ENCODE assay signal across 20 mouse cellular contexts in genomic region chr5:4031846-4032245, GRCm38 (mm10).
"Had no signal": no experiment of that assay in that cellular context is flagged by ENCODE, and none has a peak within 500 bp of the region (broad histone marks: within the 10 kb centered on the region; RNA-seq: fewer than 3 reads in every experiment).

No protein-coding gene starts in this region.

- H3K9me3 ChIP-seq: liver, embryonic 15.5 days; lung, embryonic 15.5 days; midbrain, embryonic 10.5 days; midbrain, embryonic 13.5 days; neural tube, embryonic 13.5 days; neural tube, embryonic 15.5 days had no signal

- H3K4me2 ChIP-seq: liver, embryonic 15.5 days; lung, embryonic 15.5 days; midbrain, embryonic 13.5 days; neural tube, embryonic 13.5 days; neural tube, embryonic 15.5 days had no signal

- DNase-seq: liver, postnatal 0 days; lung, adult 2 months; lung, postnatal 10 days; lung, postnatal 4 days; retina, postnatal 1 day; right cerebral cortex, adult 18-20 months; right cerebral cortex, postnatal 25 days; right cerebral cortex, postnatal 4 days; spleen, adult 18-20 months; thymus, adult 18-20 months; thymus, postnatal 14 days; thymus, postnatal 36 days had no signal

- ATAC-seq: liver, postnatal 0 days; midbrain, embryonic 13.5 days; midbrain, embryonic 16.5 days had no signal

- H3K9ac ChIP-seq: liver, embryonic 15.5 days; liver, postnatal 0 days; lung, embryonic 15.5 days; midbrain, embryonic 13.5 days; neural tube, embryonic 13.5 days; neural tube, embryonic 15.5 days had no signal

- H3K27ac ChIP-seq: liver, embryonic 15.5 days; lung, embryonic 15.5 days; midbrain, embryonic 10.5 days; midbrain, embryonic 13.5 days; neural tube, embryonic 13.5 days; neural tube, embryonic 15.5 days had no signal

- H3K4me3 ChIP-seq: liver, embryonic 15.5 days; lung, embryonic 15.5 days; midbrain, embryonic 10.5 days; midbrain, embryonic 13.5 days; myocyte; neural tube, embryonic 13.5 days; neural tube, embryonic 15.5 days had no signal

- H3K4me1 ChIP-seq: liver, embryonic 15.5 days; lung, embryonic 15.5 days; midbrain, embryonic 10.5 days; midbrain, embryonic 13.5 days; neural tube, embryonic 13.5 days; neural tube, embryonic 15.5 days had no signal

- H3K27me3 ChIP-seq: liver, embryonic 15.5 days; lung, embryonic 15.5 days; midbrain, embryonic 13.5 days; neural tube, embryonic 13.5 days; neural tube, embryonic 15.5 days had no signal
